Mouse (Mus musculus) hindbrain, embryonic 12.5 days (tissue): ENCODE results near the gene Snapin. TPM values are rescaled to one million over a fixed set of nuclear protein-coding genes. Genes with fewer than 3 reads are reported as not detected.
A peak's percentile ranks its signal among the peaks of the same experiment; 100 is the strongest.

Experiments
- ATAC-seq: fragments of 200-750 bp; cut with Nextera tagmentation; 2 replicates; pipeline ENCODE4 v1.8.0; 2017; ENCODE audit warnings: moderate TSS enrichment; ENCODE audit not compliant: low FRiP score
- H3K27ac ChIP-seq: fragments of 300-500 bp; sonication (generic); 2 replicates; pipeline ENCODE4 v1.5.1; 2016; ENCODE audit warnings: mild to moderate bottlenecking
- H3K27me3 ChIP-seq: fragments of 300-500 bp; sonication (generic); 2 replicates; pipeline ENCODE4 v1.6.1; 2016; ENCODE audit warnings: mild to moderate bottlenecking
- H3K36me3 ChIP-seq: fragments of 300-500 bp; sonication (generic); 2 replicates; pipeline ENCODE4 v1.6.1; 2016; ENCODE audit warnings: mild to moderate bottlenecking
- H3K4me1 ChIP-seq: fragments of 300-500 bp; sonication (generic); 2 replicates; pipeline ENCODE4 v1.6.1; 2016
- H3K4me2 ChIP-seq: fragments of 300-500 bp; sonication (generic); replicated peaks from 2 replicates; pipeline ENCODE4 v1.6.1; 2016; ENCODE audit warnings: mild to moderate bottlenecking
- H3K4me3 ChIP-seq: fragments of 300-500 bp; sonication (generic); 2 replicates; pipeline ENCODE4 v1.5.1; 2016; ENCODE audit warnings: mild to moderate bottlenecking
- H3K9ac ChIP-seq: fragments of 300-500 bp; sonication (generic); 2 replicates; pipeline ENCODE4 v1.6.1; 2016; ENCODE audit warnings: mild to moderate bottlenecking, moderate library complexity
- H3K9me3 ChIP-seq: fragments of 300-500 bp; sonication (generic); replicated peaks from 2 replicates; pipeline ENCODE4 v1.6.1; 2016; ENCODE audit warnings: mild to moderate bottlenecking
- WGBS: fragments of 180-500 bp; shearing (Covaris S2); methylation state at CpG from one replicate; pipeline ENCODE4 v1.1.7; 2016; 5-methylcytosine and 5-hydroxymethylcytosine counted together
- polyA plus RNA-seq: library from polyadenylated mRNA; unstranded; fragments of >200 nt; fragmentation: Nextera tagmentation; extraction: Ambion mirVana; gene quantifications from 2 replicates; pipeline ENCODE4 v1.2.1, GENCODE M21; 2016

Snapin gene
- polyA plus RNA-seq, 1 experiment from 2014 or later = 80.6 TPM

GRCm38 (mm10) chr3:90445417-90446200 is 45.2 kb downstream of the Snapin start:
- Histone ChIP-seq H3K27me3 (no peaks in the 10 kb centered on the region), H3K9ac (0 out of 2 replicates have a peak overlapping the region, but pooled peaks have one; percentile 1), H3K4me3 (no peak overlapping the region), H3K4me2 (peak overlapping the region; percentile 58), H3K9me3 (no peaks in the 10 kb centered on the region), H3K4me1 (peaks cover 14% of the 10 kb centered on the region), H3K36me3 (no peaks in the 10 kb centered on the region), H3K27ac (peak overlapping the region; percentile 83; the same call in 1 of the 2 replicates)
- WGBS = 64% methylated on average over 11 of the region's 11 CpGs
- ATAC-seq = no peak

DNA sequence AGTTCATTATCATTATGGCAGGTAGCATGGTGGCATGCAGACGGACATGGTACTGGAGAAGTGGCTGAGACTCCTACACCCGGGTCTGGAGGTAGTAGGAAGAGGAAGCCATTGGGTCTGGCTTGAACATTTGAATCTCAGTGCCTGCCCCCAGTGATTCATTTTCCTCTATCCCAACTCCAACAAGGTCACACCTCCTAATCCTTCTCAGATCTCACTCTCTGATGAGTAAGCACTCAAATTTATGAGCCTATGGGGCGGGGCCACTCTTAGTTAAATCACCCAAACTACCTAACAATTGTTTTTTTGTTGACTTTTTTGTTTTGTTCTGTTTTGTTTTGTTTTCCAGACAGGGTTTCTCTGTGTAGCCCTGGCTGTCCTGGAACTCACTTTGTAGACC is 46.9 kb downstream of the Snapin start:
- Histone ChIP-seq H3K9me3 (no peaks in the 10 kb centered on the region), H3K27me3 (no peaks in the 10 kb centered on the region), H3K4me2 (no peak overlapping the region), H3K27ac (no peak overlapping the region), H3K4me3 (no peak overlapping the region), H3K36me3 (no peaks in the 10 kb centered on the region), H3K4me1 (peaks cover 14% of the 10 kb centered on the region), H3K9ac (no peak overlapping the region)
- WGBS = 82% methylated on average over 3 of the region's 3 CpGs
- ATAC-seq = no peak

- no peak overlapping the region for H3K9ac ChIP-seq
- H3K4me2 ChIP-seq = no peak overlapping the region
- no peak overlapping the region for H3K27ac ChIP-seq
- H3K4me1 ChIP-seq = 0 out of 2 replicates have a peak, but pooled peaks cover 2% of the 10 kb centered on the region
- no peak for ATAC-seq
- H3K4me3 ChIP-seq = no peak overlapping the region
- H3K36me3 ChIP-seq = no peaks in the 10 kb centered on the region
- H3K27me3 ChIP-seq = no peaks in the 10 kb centered on the region
- no peaks in the 10 kb centered on the region for H3K9me3 ChIP-seq
- WGBS = 90% methylated on average over 2 of the region's 2 CpGs
Measured at GRCm38 (mm10) chr3:90440756-90441155, 50.1 kb downstream of the Snapin start.

Other genes with a start within 250 kb of the Snapin start
- gene Creb3l4, start 247.5 kb downstream of the Snapin start, polyA plus RNA-seq = 4.8 and 5.3 TPM in 2 replicates
- gene Slc39a1, start 242.9 kb downstream of the Snapin start, polyA plus RNA-seq = 46.8 and 46.9 TPM in 2 replicates
- 20.5 and 25.8 TPM in 2 replicates for gene Crtc2, start 236.9 kb downstream of the Snapin start, polyA plus RNA-seq
- gene Dennd4b, start 225.8 kb downstream of the Snapin start, polyA plus RNA-seq = 6.2 and 6.7 TPM in 2 replicates
- 14.2 and 17.1 TPM in 2 replicates for gene Gatad2b, start 197.9 kb downstream of the Snapin start, polyA plus RNA-seq
- 32.9 and 35.3 TPM in 2 replicates for gene Slc27a3, start 101.1 kb downstream of the Snapin start, polyA plus RNA-seq
- 40.5 and 44.3 TPM in 2 replicates for gene Ints3, start 57.4 kb downstream of the Snapin start, polyA plus RNA-seq
- gene Npr1, start 25.2 kb downstream of the Snapin start, polyA plus RNA-seq = 3.8 and 4.1 TPM in 2 replicates
- 292 and 310 TPM in 2 replicates for gene Ilf2, start 14.9 kb downstream of the Snapin start, polyA plus RNA-seq
- 203 and 218 TPM in 2 replicates for gene Chtop, start 18.5 kb upstream of the Snapin start, polyA plus RNA-seq
- gene S100a1, start 23.4 kb upstream of the Snapin start, polyA plus RNA-seq = 5.8 and 13.4 TPM in 2 replicates
- gene S100a13, start 23.4 kb upstream of the Snapin start, polyA plus RNA-seq = 15.3 and 16.4 TPM in 2 replicates
- 0.66 TPM in 1 of 2 replicates, not detected in the other for gene S100a14, start 35.8 kb upstream of the Snapin start, polyA plus RNA-seq
- gene S100a16, start 46.2 kb upstream of the Snapin start, polyA plus RNA-seq = 40.0 and 45.8 TPM in 2 replicates
- gene S100a3, start 69.5 kb upstream of the Snapin start, polyA plus RNA-seq = 0.59 and 0.63 TPM in 2 replicates
- not detected in 2 replicates for gene S100a2, start 99.2 kb upstream of the Snapin start, polyA plus RNA-seq
- gene Gm42674, start 110.9 kb upstream of the Snapin start, polyA plus RNA-seq = not detected in 2 replicates
- 1.2 and 1.3 TPM in 2 replicates for gene S100a4, start 112.7 kb upstream of the Snapin start, polyA plus RNA-seq
- gene S100a5, start 117.5 kb upstream of the Snapin start, polyA plus RNA-seq = not detected in 2 replicates
- gene S100a6, start 121.8 kb upstream of the Snapin start, polyA plus RNA-seq = 28.5 and 30.3 TPM in 2 replicates
- gene S100a7a, start 163.0 kb upstream of the Snapin start, polyA plus RNA-seq = not detected in 2 replicates
- 8.2 and 19.4 TPM in 2 replicates for gene S100a8, start 177.9 kb upstream of the Snapin start, polyA plus RNA-seq
- 7.9 and 10.2 TPM in 2 replicates for gene S100a9, start 204.7 kb upstream of the Snapin start, polyA plus RNA-seq
- gene Pglyrp4, start 235.9 kb upstream of the Snapin start, polyA plus RNA-seq = not detected in 2 replicates